Mouse (Mus musculus) gastrocnemius, adult 18-20 months (tissue): ENCODE measurements around the gene Hnrnph2. TPM values are rescaled to one million over a fixed set of nuclear protein-coding genes. Genes with fewer than 3 reads are reported as not detected.

Experiments used
- DNase-seq: peaks from one replicate; pipeline ENCODE4 v3.0.0; 2021; ENCODE audit warnings: low spot score
- total RNA-seq, 2 experiments: library from RNA; stranded (reverse); gene quantifications; 2 replicates each; pipeline ENCODE4 v1.2.3; 2021

Gene Hnrnph2
- total RNA-seq, 2 experiments from 2014 or later, result 45.6 to 53.7 TPM

GRCm38 (mm10) chrX:134612285-134612959 is 11.4 kb downstream of the Hnrnph2 start:
- DNase-seq, result peak; percentile 30

DNA sequence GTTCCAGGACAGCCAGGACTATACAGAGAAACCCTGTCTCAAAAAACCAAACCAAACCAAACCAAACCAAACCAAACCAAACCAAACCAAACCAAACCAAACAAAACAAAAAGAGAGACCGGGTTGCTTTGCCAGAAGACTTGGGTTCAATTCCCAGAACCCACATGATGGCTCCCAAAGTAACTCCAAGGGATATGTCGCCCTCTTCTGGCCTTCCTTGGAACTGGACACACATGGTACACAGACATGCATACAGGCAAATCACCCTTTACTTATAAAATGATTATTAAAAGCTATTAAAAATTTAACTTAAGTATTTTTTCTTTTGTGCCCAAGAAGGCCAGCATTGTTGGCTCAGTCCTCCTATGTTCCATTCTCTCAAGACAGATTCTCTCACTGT is 13.3 kb downstream of the Hnrnph2 start:
- DNase-seq, result no peak

- no peak for DNase-seq
Observed at GRCm38 (mm10) chrX:134619695-134620094, 18.7 kb downstream of the Hnrnph2 start.

DNA sequence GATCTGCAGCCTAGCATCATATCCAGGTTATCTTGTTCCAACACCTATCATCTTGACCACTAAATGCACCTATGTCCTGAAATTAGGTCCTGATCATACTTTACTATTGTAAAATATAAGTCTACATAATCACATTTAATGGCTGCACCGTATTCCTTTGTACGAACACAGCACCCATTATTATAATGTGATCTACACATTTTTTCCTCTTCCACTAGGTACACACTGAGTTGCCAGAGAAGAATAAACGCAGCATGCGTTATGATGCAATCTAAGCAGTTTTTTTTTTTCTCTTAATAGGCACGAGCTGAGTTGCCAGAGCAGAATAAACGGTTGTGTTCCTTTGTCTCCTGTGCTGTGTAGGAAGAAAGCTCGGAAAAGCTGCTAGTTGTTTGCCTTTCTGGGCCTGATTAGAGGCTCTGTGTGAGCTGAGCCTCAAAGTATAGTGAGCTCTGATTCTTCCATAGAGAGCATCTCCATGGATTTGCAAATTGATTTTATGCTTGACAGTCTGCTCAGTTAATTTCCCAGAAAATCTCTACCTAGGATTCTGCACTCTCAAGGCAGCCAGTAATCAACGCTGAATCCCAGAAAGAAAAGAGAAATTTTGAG is 19.4 kb downstream of the Hnrnph2 start:
- DNase-seq, result no peak

DNA sequence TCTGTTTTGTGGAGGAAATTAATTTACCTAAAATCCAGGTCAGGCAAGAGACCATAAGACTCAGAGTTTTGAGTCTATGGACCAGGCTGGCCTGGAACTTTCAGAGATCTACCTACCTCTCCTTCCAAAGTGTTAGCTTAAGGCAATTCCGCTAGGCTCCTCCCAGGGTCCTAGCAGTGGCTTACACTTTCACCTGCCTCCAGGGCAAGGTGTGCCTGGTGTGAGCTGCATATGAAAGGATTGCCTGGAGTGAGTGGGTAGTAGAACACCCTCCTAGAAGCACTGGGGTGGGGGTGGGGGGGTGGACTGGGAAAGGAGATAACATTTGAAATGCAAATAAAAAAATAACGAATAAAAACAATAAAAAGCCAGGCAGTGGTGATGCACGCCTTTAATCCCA is 20.7 kb downstream of the Hnrnph2 start:
- DNase-seq, result no peak

DNA sequence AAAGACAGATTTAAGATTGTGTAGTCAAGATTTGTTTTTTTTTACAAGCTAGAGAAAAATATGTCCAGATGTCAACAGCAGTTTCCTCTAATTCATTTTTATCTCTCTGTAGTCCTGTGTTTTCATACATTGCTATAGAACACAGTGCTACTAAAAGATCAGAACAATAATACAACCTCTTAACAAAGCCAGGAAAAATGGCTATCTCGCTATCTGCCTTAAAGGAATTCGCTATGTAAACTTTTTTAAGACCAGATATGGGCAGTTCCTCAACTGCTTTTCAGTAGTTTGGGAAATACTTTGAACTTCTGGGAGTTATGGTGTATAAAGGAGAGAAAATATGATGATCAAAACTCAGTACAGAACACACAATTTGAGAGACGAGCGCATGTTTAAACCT is 22.4 kb downstream of the Hnrnph2 start:
- DNase-seq, result no peak

- DNase-seq, result no peak
Observed at GRCm38 (mm10) chrX:134628200-134628599, 27.2 kb downstream of the Hnrnph2 start.

DNA sequence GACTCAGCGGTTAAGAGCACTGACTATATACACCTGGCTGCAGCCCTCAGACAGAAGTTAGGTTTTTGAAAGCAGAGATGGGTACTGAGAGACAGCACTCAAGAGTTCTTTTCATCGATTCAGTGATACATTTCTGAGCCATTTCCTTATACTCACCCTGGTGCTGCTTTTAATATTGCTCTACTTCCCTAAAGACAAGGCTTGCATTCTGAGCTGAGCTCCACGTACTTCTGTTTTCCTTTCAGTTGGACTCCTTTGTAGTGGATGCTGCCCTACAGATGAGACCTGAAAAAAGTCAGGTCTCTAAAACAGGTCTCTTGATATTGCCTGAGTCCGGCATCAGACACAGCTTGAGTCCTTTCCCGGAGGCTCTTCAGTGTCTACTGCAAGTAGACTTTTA is 31.7 kb downstream of the Hnrnph2 start:
- no peak for DNase-seq

DNA sequence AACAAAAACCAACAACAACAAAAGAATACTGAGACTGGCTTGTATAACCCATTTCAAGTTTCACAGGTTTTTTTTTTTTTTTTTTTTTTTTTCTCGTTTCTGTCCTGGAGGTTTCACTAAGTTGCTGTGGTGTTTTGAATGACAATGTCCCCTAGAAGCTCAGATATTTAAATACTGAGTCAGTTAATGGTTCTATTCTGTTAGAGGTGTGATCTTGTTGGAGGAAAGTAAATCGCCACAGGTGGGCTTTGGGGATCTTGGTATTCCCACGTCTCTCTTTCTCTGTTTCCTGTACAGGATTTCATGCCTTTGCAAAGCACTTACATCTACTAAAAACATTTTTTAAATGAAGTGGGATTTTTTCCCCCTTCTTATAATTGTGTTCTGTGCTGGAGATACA is 34.1 kb downstream of the Hnrnph2 start:
- DNase-seq, result no peak

- no peak for DNase-seq
Observed at GRCm38 (mm10) chrX:134635860-134636259, 34.9 kb downstream of the Hnrnph2 start.

DNA sequence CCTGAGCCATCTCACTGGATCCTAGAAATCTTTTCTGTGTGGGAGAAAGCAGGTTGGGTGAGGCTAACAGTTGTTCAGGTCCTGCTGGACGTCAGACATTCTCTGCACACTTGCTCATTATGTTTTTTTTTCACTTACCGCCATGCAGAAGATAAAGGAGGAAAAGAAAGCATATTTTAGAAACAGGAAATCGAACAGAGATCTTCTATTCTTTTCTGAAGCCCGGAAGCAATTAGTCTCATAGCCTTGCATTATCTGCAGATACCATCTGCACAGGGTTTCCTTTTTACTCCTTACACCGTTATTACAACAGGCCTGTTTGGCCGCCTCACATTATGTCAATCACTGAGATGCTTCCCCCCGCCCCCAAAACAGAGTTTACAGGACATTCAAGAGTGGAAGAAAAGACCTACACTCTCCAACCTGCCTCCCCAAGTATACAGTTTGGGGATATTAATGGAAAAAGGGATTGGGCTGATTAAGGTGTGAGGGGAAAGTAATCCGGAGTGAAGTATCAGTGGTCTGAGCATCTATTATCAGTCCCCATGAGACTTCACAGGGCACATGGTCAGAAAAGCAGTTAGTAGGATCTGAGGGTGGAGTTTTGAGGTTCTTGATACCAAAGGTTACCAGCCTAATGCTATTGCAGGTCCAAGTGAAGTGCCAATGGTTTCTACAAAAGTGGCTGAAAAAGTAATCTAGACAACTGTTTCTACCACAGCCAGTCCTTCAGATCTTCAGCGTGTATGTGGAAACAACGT is 40.2 kb downstream of the Hnrnph2 start:
- DNase-seq, result no peak

DNA sequence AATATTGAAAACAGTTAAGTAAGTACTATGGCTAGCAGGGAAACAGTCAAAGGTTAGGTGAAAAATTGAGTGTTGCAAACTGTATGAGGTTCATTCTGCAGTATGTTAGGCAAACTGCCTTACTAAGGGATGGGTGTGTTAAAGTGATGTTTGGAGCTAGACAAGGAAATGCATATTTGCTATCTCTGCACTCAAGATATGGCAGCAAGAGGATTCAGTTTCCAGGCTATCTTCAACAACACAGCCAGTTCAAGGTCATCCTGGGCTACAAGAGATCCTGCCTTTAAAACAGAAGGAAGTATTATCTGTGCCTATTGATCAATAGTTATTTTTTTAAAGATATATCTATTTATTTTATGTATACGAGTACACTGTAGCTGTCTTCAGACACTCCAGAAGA is 45.4 kb downstream of the Hnrnph2 start:
- no peak for DNase-seq

- no peak for DNase-seq
Observed at GRCm38 (mm10) chrX:134647421-134647820, 46.4 kb downstream of the Hnrnph2 start.

- DNase-seq, result peak; percentile 54
Observed at GRCm38 (mm10) chrX:134648031-134648692, 47.2 kb downstream of the Hnrnph2 start.

GRCm38 (mm10) chrX:134652061-134652460 is 51.1 kb downstream of the Hnrnph2 start:
- no peak for DNase-seq

Other genes starting within 250 kb of the Hnrnph2 start
- gene Drp2, start 196.6 kb upstream of the Hnrnph2 start, total RNA-seq, result 1 to 10 TPM; 3.0 to 3.1 TPM
- not detected for gene Taf7l, start 124.7 kb upstream of the Hnrnph2 start, total RNA-seq
- gene Timm8a1, start 59.3 kb upstream of the Hnrnph2 start, total RNA-seq, result 10 to 100 TPM; 10.1 to 12.5 TPM
- gene Btk, start 17.6 kb upstream of the Hnrnph2 start, total RNA-seq, result under 1 TPM; 0.23 to 0.43 TPM
- gene Rpl36a, start 15.5 kb upstream of the Hnrnph2 start, total RNA-seq, result 100 to 1,000 TPM; 125 to 133 TPM
- 1 to 10 TPM; 2.0 to 2.2 TPM for gene Gla, start 54 bp upstream of the Hnrnph2 start, total RNA-seq
- 1 to 10 TPM; 4.6 to 5.9 TPM for gene Armcx4, start 85.3 kb downstream of the Hnrnph2 start, total RNA-seq
- 1 to 10 TPM; 1.4 to 1.5 TPM for gene Armcx1, start 116.8 kb downstream of the Hnrnph2 start, total RNA-seq
- gene Armcx6, start 150.2 kb downstream of the Hnrnph2 start, total RNA-seq, result 1 to 10 TPM in 1 of 2 experiments, under 1 TPM in 1; 0.94 to 1.8 TPM
- 10 to 100 TPM; 17.0 to 23.3 TPM for gene Armcx3, start 155.4 kb downstream of the Hnrnph2 start, total RNA-seq
- gene Armcx2, start 208.0 kb downstream of the Hnrnph2 start, total RNA-seq, result 1 to 10 TPM; 1.5 to 2.7 TPM